Mouse (Mus musculus): ENCODE data around the gene Vmn2r110. TPM values are rescaled to one million over a fixed set of nuclear protein-coding genes. Genes with fewer than 3 reads are reported as not detected.

Gene Vmn2r110
- not detected in 2 replicates for polyA plus RNA-seq (2021; fragmentation: Nextera tagmentation)
- long read RNA-seq, experiment 1 = 0 reads
- long read RNA-seq, experiment 2 = 0 reads

GRCm38 (mm10) chr17:20596323-20596722, at the start of gene Vmn2r110:
Gene Vmn2r110, minus strand, starts transcription at chr17:20596423.

GRCm38 (mm10) chr17:20624777-20625176, 28.6 kb upstream of the Vmn2r110 start, which contains the start of gene Fpr-rs3:
Gene Fpr-rs3, minus strand, starts transcription at chr17:20624877.

GRCm38 (mm10) chr17:20564656-20565055, 31.6 kb downstream of the Vmn2r110 start, which contains the start of gene Vmn2r109:
Gene Vmn2r109, minus strand, starts transcription at chr17:20564756.

Other genes starting within 250 kb of the Vmn2r110 start
- gene Vmn1r224, start 182.3 kb downstream of the Vmn2r110 start, polyA plus RNA-seq (2021; fragmentation: Nextera tagmentation) = not detected in 2 replicates
- not detected in 2 replicates for gene Vmn2r108, start 115.1 kb downstream of the Vmn2r110 start, polyA plus RNA-seq (2021; fragmentation: Nextera tagmentation)
- not detected in 2 replicates for gene Vmn1r225, start 98.3 kb downstream of the Vmn2r110 start, polyA plus RNA-seq (2021; fragmentation: Nextera tagmentation)
- not detected in 2 replicates for gene Vmn2r109, start 31.7 kb downstream of the Vmn2r110 start, polyA plus RNA-seq (2021; fragmentation: Nextera tagmentation)
- not detected in 2 replicates for gene Fpr-rs3, start 28.5 kb upstream of the Vmn2r110 start, polyA plus RNA-seq (2021; fragmentation: Nextera tagmentation)
- gene Vmn1r226, start 86.4 kb upstream of the Vmn2r110 start, polyA plus RNA-seq (2021; fragmentation: Nextera tagmentation) = not detected in 2 replicates
- not detected in 2 replicates for gene Vmn1r227, start 133.4 kb upstream of the Vmn2r110 start, polyA plus RNA-seq (2021; fragmentation: Nextera tagmentation)
- not detected in 2 replicates for gene Vmn1r228, start 189.7 kb upstream of the Vmn2r110 start, polyA plus RNA-seq (2021; fragmentation: Nextera tagmentation)
- not detected in 2 replicates for gene Vmn1r229, start 215.1 kb upstream of the Vmn2r110 start, polyA plus RNA-seq (2021; fragmentation: Nextera tagmentation)
- gene Vmn1r230, start 244.0 kb upstream of the Vmn2r110 start, polyA plus RNA-seq (2021; fragmentation: Nextera tagmentation) = not detected in 2 replicates